Mouse (Mus musculus) forebrain, embryonic 16.5 days (tissue): ENCODE data around the gene Btbd9. TPM values are rescaled to one million over a fixed set of nuclear protein-coding genes. Genes with fewer than 3 reads are reported as not detected.

ENCODE experiments used
- ATAC-seq: fragments of 200-750 bp; cut with Nextera tagmentation; 2 replicates; pipeline ENCODE4 v1.8.0; 2017; ENCODE audit warnings: mild to moderate bottlenecking, moderate library complexity
- H3K27ac ChIP-seq: fragments of 300-500 bp; sonication (generic); 2 replicates; pipeline ENCODE4 v1.5.1; 2014; ENCODE audit warnings: low read length, control low read depth
- H3K27me3 ChIP-seq: fragments of 300-500 bp; sonication (generic); replicated peaks from 2 replicates; pipeline ENCODE4 v1.6.1; 2014; ENCODE audit warnings: low read length; ENCODE audit not compliant: control insufficient read depth, insufficient read depth
- H3K36me3 ChIP-seq: fragments of 300-500 bp; sonication (generic); 2 replicates; pipeline ENCODE4 v1.6.1; 2014; ENCODE audit not compliant: control insufficient read depth, insufficient read depth
- H3K4me1 ChIP-seq: fragments of 300-500 bp; sonication (generic); replicated peaks from 2 replicates; pipeline ENCODE4 v1.6.1; 2014; ENCODE audit warnings: low read length; ENCODE audit not compliant: control insufficient read depth, insufficient read depth
- H3K4me2 ChIP-seq: fragments of 300-500 bp; sonication (generic); 2 replicates; pipeline ENCODE4 v1.6.1; 2014; ENCODE audit warnings: mild to moderate bottlenecking, low read length, control low read depth
- H3K4me3 ChIP-seq: fragments of 300-500 bp; sonication (generic); replicated peaks from 2 replicates; pipeline ENCODE4 v1.5.1; 2014; ENCODE audit warnings: mild to moderate bottlenecking, low read length, control low read depth
- H3K9ac ChIP-seq: fragments of 300-500 bp; sonication (generic); replicated peaks from 2 replicates; pipeline ENCODE4 v1.6.1; 2014; ENCODE audit warnings: low read depth, low read length, control low read depth
- H3K9me3 ChIP-seq: fragments of 300-500 bp; sonication (generic); 2 replicates; pipeline ENCODE4 v1.6.1; 2016; ENCODE audit warnings: low read length; ENCODE audit not compliant: control insufficient read depth
- WGBS: fragments of 180-500 bp; shearing (Covaris S2); extraction: QIAGEN DNeasy Blood & Tissue Kit; methylation state at CpG from one replicate; pipeline ENCODE4 v1.1.7; 2014; 5-methylcytosine and 5-hydroxymethylcytosine counted together
- polyA plus RNA-seq: library from polyadenylated mRNA; unstranded; fragments of >200 nt; fragmentation: Nextera tagmentation; extraction: Ambion mirVana; gene quantifications from 2 replicates; pipeline ENCODE4 v1.2.1, GENCODE M21; 2015

Gene Btbd9
- polyA plus RNA-seq, 1 experiment from 2014 or later: 141 TPM

- no peak overlapping the region for H3K4me3 ChIP-seq
- H3K4me1 ChIP-seq: no peaks in the 10 kb centered on the region
- ATAC-seq: no peak
- no peak overlapping the region for H3K27ac ChIP-seq
- H3K36me3 ChIP-seq: no peaks in the 10 kb centered on the region
- H3K9me3 ChIP-seq: no peaks in the 10 kb centered on the region
- H3K27me3 ChIP-seq: no peaks in the 10 kb centered on the region
- H3K4me2 ChIP-seq: no peak overlapping the region
- H3K9ac ChIP-seq: no peak overlapping the region
These were observed 7.8 kb downstream of the Btbd9 start for GRCm38 (mm10) chr17:30568473-30568872.

GRCm38 (mm10) chr17:30564971-30565370, 11.3 kb downstream of the Btbd9 start:
- 81% methylated on average over 7 of the region's 7 CpGs for WGBS
- no peaks in the 10 kb centered on the region for H3K36me3 ChIP-seq
- no peak overlapping the region for H3K27ac ChIP-seq
- no peaks in the 10 kb centered on the region for H3K9me3 ChIP-seq
- no peaks in the 10 kb centered on the region for H3K27me3 ChIP-seq
- no peak for ATAC-seq
- H3K9ac ChIP-seq: no peak overlapping the region
- H3K4me2 ChIP-seq: no peak overlapping the region
- H3K4me3 ChIP-seq: no peak overlapping the region
- H3K4me1 ChIP-seq: no peaks in the 10 kb centered on the region

- WGBS: 92% methylated on average over 3 of the region's 3 CpGs
- no peak for ATAC-seq
- H3K9ac ChIP-seq: no peak overlapping the region
- no peaks in the 10 kb centered on the region for H3K27me3 ChIP-seq
- H3K4me2 ChIP-seq: no peak overlapping the region
- no peak overlapping the region for H3K4me3 ChIP-seq
- no peaks in the 10 kb centered on the region for H3K4me1 ChIP-seq
- H3K9me3 ChIP-seq: no peaks in the 10 kb centered on the region
- H3K27ac ChIP-seq: no peak overlapping the region
- H3K36me3 ChIP-seq: no peaks in the 10 kb centered on the region
These were observed 11.9 kb downstream of the Btbd9 start for GRCm38 (mm10) chr17:30564407-30564806.

DNA sequence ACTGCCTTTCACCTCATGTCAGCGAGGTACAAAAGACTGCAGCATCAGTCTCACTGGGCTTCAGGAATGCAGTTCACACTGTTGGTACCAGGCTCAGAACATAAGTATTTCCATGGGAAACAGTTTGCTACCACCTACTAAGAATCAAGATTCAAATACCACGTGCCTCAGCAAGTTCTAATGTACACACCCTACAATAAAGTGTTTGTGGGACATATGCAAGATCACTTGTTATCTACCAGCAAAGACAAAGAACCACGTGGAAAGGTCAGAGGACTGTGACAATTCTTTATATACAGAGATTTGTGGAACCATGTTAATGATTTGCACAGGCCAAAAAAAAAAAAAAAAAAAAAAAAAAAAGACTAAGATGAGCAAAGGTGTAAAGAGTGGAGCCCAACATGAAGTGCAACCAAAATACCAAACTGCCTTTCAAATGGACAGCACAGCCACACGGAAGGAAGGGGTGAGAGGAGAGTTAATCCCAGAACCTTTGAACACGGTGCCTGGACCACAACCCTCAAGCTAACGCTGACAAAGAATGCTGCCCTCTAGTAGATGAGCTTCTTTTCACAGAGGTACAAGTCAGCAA, 12.7 kb downstream of the Btbd9 start:
- no peak for ATAC-seq
- 84% methylated on average over 6 of the region's 6 CpGs for WGBS
- H3K36me3 ChIP-seq: no peaks in the 10 kb centered on the region

GRCm38 (mm10) chr17:30562770-30563169, 13.5 kb downstream of the Btbd9 start:
- no peak overlapping the region for H3K4me2 ChIP-seq
- no peaks in the 10 kb centered on the region for H3K4me1 ChIP-seq
- H3K9me3 ChIP-seq: no peaks in the 10 kb centered on the region
- no peak overlapping the region for H3K9ac ChIP-seq
- H3K4me3 ChIP-seq: no peak overlapping the region
- no peak for ATAC-seq
- WGBS: 81% methylated on average over 2 of the region's 2 CpGs
- no peak overlapping the region for H3K27ac ChIP-seq
- no peaks in the 10 kb centered on the region for H3K36me3 ChIP-seq
- H3K27me3 ChIP-seq: no peaks in the 10 kb centered on the region

More for the DNA sequence above, 12.7 kb downstream of the Btbd9 start:
- H3K4me1 ChIP-seq: no peaks in the 10 kb centered on the region
- no peaks in the 10 kb centered on the region for H3K9me3 ChIP-seq
- H3K27me3 ChIP-seq: no peaks in the 10 kb centered on the region
- H3K27ac ChIP-seq: no peak overlapping the region
- no peak overlapping the region for H3K4me2 ChIP-seq
- no peak overlapping the region for H3K4me3 ChIP-seq
- H3K9ac ChIP-seq: no peak overlapping the region

DNA sequence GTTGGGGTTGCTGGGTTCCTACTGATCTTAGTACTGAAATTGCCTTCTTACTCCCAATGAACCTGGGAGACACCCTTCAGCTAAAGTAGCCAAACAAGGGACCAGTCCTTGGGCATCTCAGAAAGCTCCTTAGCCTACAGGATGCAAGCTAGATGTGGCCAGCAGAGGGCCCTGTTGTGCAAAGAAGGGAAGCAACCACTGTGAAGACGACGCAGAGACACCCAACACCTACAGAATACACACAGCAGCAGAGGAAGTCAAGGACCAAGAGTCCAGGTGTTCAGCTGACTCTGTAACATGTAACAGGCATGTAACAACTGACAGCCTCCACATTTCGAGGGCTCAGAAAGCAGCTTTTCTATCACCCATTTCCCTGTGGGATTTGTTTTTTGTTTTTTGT, 16.8 kb downstream of the Btbd9 start:
- Histone ChIP-seq H3K4me1 (no peaks in the 10 kb centered on the region), H3K9ac (no peak overlapping the region), H3K27me3 (no peaks in the 10 kb centered on the region), H3K27ac (no peak overlapping the region), H3K9me3 (no peaks in the 10 kb centered on the region), H3K4me3 (no peak overlapping the region), H3K36me3 (no peaks in the 10 kb centered on the region), H3K4me2 (no peak overlapping the region)
- ATAC-seq: no peak
- WGBS: 46% methylated on average over 3 of the region's 3 CpGs

- 67% methylated on average over 2 of the region's 2 CpGs for WGBS
- no peak overlapping the region for H3K4me3 ChIP-seq
- no peaks in the 10 kb centered on the region for H3K9me3 ChIP-seq
- no peaks in the 10 kb centered on the region for H3K27me3 ChIP-seq
- H3K9ac ChIP-seq: no peak overlapping the region
- ATAC-seq: no peak
- H3K4me1 ChIP-seq: no peaks in the 10 kb centered on the region
- no peak overlapping the region for H3K27ac ChIP-seq
- H3K4me2 ChIP-seq: no peak overlapping the region
- H3K36me3 ChIP-seq: no peaks in the 10 kb centered on the region
These were observed 17.7 kb downstream of the Btbd9 start for GRCm38 (mm10) chr17:30558623-30559022.

GRCm38 (mm10) chr17:30556512-30556911, 19.8 kb downstream of the Btbd9 start:
- Histone ChIP-seq H3K4me2 (no peak overlapping the region), H3K27me3 (no peaks in the 10 kb centered on the region), H3K9ac (no peak overlapping the region), H3K27ac (no peak overlapping the region), H3K9me3 (no peaks in the 10 kb centered on the region), H3K4me1 (no peaks in the 10 kb centered on the region), H3K36me3 (no peaks in the 10 kb centered on the region), H3K4me3 (no peak overlapping the region)
- WGBS: 96% methylated on average over 3 of the region's 3 CpGs
- no peak for ATAC-seq

- no peak overlapping the region for H3K27ac ChIP-seq
- H3K27me3 ChIP-seq: no peaks in the 10 kb centered on the region
- no peak overlapping the region for H3K4me2 ChIP-seq
- no peak for ATAC-seq
- 87% methylated on average over 4 of the region's 4 CpGs for WGBS
- no peak overlapping the region for H3K4me3 ChIP-seq
- H3K9ac ChIP-seq: no peak overlapping the region
- H3K4me1 ChIP-seq: no peaks in the 10 kb centered on the region
- H3K36me3 ChIP-seq: no peaks in the 10 kb centered on the region
- H3K9me3 ChIP-seq: no peaks in the 10 kb centered on the region
These were observed 23.0 kb downstream of the Btbd9 start for GRCm38 (mm10) chr17:30553027-30553937.
